Mouse (Mus musculus) embryonic fibroblast, embryonic 13.5 days (primary cell): ENCODE measurements around the gene Celf1. TPM values are rescaled to one million over a fixed set of nuclear protein-coding genes. Genes with fewer than 3 reads are reported as not detected.
"Not testable (repeated sequence)": the region's sequence is repeated elsewhere in the genome, so short reads cannot be mapped to it uniquely, and the experiment has no call there.

Experiments used
- H3K27ac ChIP-seq: 2 replicates; pipeline ENCODE4 v1.5.1; 2012; ENCODE audit warnings: low read length, control low read depth, inconsistent platforms; ENCODE audit not compliant: insufficient read depth
- H3K4me1 ChIP-seq: 2 replicates; pipeline ENCODE4 v1.6.1; 2011; ENCODE audit warnings: low read length; ENCODE audit not compliant: control insufficient read depth, insufficient read depth
- H3K4me3 ChIP-seq: 2 replicates; pipeline ENCODE4 v1.5.1; 2011; ENCODE audit warnings: mild to moderate bottlenecking, control low read depth, low read length; ENCODE audit not compliant: insufficient read depth
- CTCF ChIP-seq: IDR thresholded peaks from 2 replicates; pipeline ENCODE4 v1.5.1; 2011; ENCODE audit warnings: mild to moderate bottlenecking, control low read depth, low read length, moderate library complexity, borderline replicate concordance; ENCODE audit not compliant: insufficient read depth
- POLR2A ChIP-seq: IDR thresholded peaks from 2 replicates; pipeline ENCODE4 v1.6.1; 2011; ENCODE audit warnings: low read depth, mild to moderate bottlenecking, control low read depth, low read length, moderate library complexity
- polyA plus RNA-seq: library from polyadenylated mRNA; stranded (reverse); fragments of >200 nt; gene quantifications from 2 replicates; pipeline ENCODE4 v1.2.4, GENCODE M21; 2011; ENCODE audit warnings: low read depth; ENCODE audit not compliant: missing spikeins, insufficient read length

Gene Celf1
- polyA plus RNA-seq, 1 experiment, result 90.6 TPM

GRCm38 (mm10) chr2:91035385-91035784, 95.2 kb downstream of the Celf1 start, which contains the start of gene Rapsn:
Gene Rapsn (plus strand): TSS chr2:91035620.
- Histone ChIP-seq H3K4me3 (no peak within 1 kb of the TSS), H3K27ac (no peak within 1 kb of the TSS), H3K4me1 (no peaks in the 10 kb centered on the region)
- TF ChIP-seq POLR2A, result no peak
- no peak for TF ChIP-seq CTCF

DNA sequence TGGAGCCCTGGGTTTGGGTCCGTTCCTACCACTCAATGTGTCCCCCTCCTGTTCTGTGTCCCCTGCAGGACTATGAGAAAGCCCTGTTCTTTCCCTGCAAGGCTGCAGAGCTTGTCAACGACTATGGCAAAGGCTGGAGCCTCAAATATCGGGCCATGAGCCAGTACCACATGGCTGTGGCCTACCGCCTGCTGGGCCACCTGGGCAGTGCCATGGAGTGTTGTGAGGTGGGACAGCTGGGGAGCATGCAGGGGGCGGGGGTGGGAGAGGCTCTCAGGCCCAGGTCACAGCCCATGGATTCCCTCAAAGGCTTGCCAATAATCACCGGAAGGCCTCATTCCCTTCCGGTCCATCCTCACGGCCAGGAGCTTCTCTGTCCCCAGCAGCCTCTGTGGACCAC, 101.6 kb downstream of the Celf1 start:
- Histone ChIP-seq H3K4me3 (no peak overlapping the region), H3K4me1 (no peaks in the 10 kb centered on the region), H3K27ac (no peak overlapping the region)
- TF ChIP-seq POLR2A (no peak), CTCF (no peak)

GRCm38 (mm10) chr2:91042651-91043398, 102.6 kb downstream of the Celf1 start:
- H3K27ac ChIP-seq, result no peak overlapping the region
- H3K4me1 ChIP-seq, result no peaks in the 10 kb centered on the region
- no peak overlapping the region for H3K4me3 ChIP-seq
- TF ChIP-seq CTCF, result no peak
- TF ChIP-seq POLR2A, result no peak

GRCm38 (mm10) chr2:91044727-91045126, 104.5 kb downstream of the Celf1 start:
- H3K4me1 ChIP-seq, result no peaks in the 10 kb centered on the region
- H3K4me3 ChIP-seq, result no peak overlapping the region
- no peak for TF ChIP-seq POLR2A
- TF ChIP-seq CTCF, result no peak
- H3K27ac ChIP-seq, result no peak overlapping the region

GRCm38 (mm10) chr2:91045805-91046204, 105.6 kb downstream of the Celf1 start:
- not testable (repeated sequence) for H3K4me1 ChIP-seq, H3K4me3 ChIP-seq, H3K27ac ChIP-seq

DNA sequence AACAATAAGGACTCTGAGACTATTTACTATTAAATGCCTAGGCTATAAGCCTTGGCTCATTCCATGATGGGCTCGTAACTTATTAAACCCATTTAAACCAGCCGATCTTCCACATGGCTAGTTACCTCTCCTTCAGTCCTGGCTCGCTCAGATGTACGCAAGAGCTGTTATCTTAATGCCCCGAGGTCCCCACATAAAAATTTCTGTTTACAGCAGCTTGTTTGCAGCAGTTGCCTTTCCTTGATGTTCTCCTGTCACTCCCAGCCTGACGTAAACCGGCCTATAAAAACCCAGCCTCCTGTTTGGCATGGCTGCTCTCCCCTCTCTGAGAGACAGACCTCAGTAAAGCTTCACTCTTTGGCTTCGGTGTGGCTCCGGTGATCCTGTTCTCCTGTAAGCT, 107.2 kb downstream of the Celf1 start:
- Histone ChIP-seq H3K4me1 (no peaks in the 10 kb centered on the region), H3K27ac (no peak overlapping the region), H3K4me3 (no peak overlapping the region)
- TF ChIP-seq POLR2A (no peak), CTCF (no peak)

GRCm38 (mm10) chr2:91051917-91052316, 111.7 kb downstream of the Celf1 start:
- H3K27ac ChIP-seq, result no peak overlapping the region
- peaks cover 4% of the 10 kb centered on the region; the same call in 1 of the 2 replicates for H3K4me1 ChIP-seq
- TF ChIP-seq POLR2A (no peak), CTCF (no peak)
- no peak overlapping the region for H3K4me3 ChIP-seq

GRCm38 (mm10) chr2:91052752-91053151, 112.6 kb downstream of the Celf1 start:
- peaks cover 4% of the 10 kb centered on the region; the same call in 1 of the 2 replicates for H3K4me1 ChIP-seq
- TF ChIP-seq CTCF (no peak), POLR2A (no peak)
- no peak overlapping the region for H3K27ac ChIP-seq
- no peak overlapping the region for H3K4me3 ChIP-seq

DNA sequence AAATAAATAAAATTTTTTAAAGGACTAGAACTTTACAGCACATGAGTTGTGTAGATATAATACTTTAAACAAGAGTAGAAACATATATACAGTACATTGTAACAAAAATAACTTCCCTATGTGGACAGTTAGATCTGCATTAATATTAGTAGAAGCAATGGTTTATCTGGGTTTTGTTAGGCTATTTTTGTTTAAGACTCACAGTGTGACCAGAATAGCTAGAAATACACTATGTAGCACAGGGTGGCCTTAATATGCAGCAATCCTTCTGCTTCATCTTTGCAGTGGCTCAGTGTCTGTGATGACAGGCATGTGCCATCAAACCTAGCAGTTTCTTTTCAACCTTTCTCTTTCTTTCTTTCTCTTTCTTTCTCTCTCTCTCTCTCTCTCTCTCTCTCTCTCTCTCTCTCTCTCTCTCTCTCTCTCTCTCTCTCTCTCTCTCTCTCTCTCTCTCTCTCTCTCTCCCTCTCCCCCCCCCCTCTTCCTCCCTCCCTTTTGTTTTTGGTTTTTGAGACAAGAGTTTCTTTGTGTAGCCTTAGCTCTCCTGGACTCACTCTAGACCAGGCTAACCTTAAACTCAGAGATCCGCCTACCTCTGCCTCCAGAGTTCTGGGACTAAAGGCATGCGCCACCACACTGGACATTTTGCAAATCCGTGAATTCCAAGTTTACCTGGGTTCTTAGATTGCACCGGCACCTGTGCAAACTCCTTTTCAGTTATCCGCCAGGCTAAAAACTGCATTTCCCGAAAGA, 113.2 kb downstream of the Celf1 start:
- TF ChIP-seq POLR2A (no peak), CTCF (no peak)
- no peak overlapping the region for H3K27ac ChIP-seq
- peak overlapping the region; percentile 96 for H3K4me3 ChIP-seq
- peaks cover 4% of the 10 kb centered on the region; the same call in 1 of the 2 replicates for H3K4me1 ChIP-seq

GRCm38 (mm10) chr2:91053934-91054382, 113.8 kb downstream of the Celf1 start, which contains the start of gene Psmc3:
Gene Psmc3 (plus strand): TSS chr2:91054009.
- peak within 1 kb of the TSS; percentile 91 for H3K27ac ChIP-seq
- TF ChIP-seq CTCF (no peak), POLR2A (peak; percentile 83)
- peak within 1 kb of the TSS; percentile 96 for H3K4me3 ChIP-seq
- peaks cover 4% of the 10 kb centered on the region; the same call in 1 of the 2 replicates for H3K4me1 ChIP-seq
